Mouse (Mus musculus): ENCODE data around the gene Hnrnpd.

Gene Hnrnpd

GRCm38 (mm10) chr5:99978699-99979442 is at the start of gene Hnrnpd, which contains the start of gene 4930524J08Rik:
Hnrnpd (minus strand) TSS chr5:99978938.
4930524J08Rik (plus strand) TSS chr5:99979061.
- DNase-seq (ENCODE audit: low spot score in 2 of 2), result peak; percentile 80 to 93

GRCm38 (mm10) chr5:100024868-100025267 is 46.1 kb upstream of the Hnrnpd start:
- DNase-seq (ENCODE audit: low spot score in 2 of 2), result no peak

- DNase-seq (ENCODE audit: low spot score in 2 of 2), result no peak
Observed at GRCm38 (mm10) chr5:100024403-100024802, 45.7 kb upstream of the Hnrnpd start.

GRCm38 (mm10) chr5:100020089-100020488 is 41.4 kb upstream of the Hnrnpd start:
- DNase-seq (ENCODE audit: low spot score in 2 of 2), result no peak

- no peak for DNase-seq (ENCODE audit: low spot score in 2 of 2)
Observed at GRCm38 (mm10) chr5:100012599-100012998, 33.9 kb upstream of the Hnrnpd start.

- DNase-seq (ENCODE audit: low spot score in 2 of 2), result no peak
Observed at GRCm38 (mm10) chr5:100008485-100008884, 29.7 kb upstream of the Hnrnpd start.

GRCm38 (mm10) chr5:100007040-100007375 is 28.3 kb upstream of the Hnrnpd start:
- DNase-seq (ENCODE audit: low spot score in 2 of 2), result no peak

- no peak for DNase-seq (ENCODE audit: low spot score in 2 of 2)
Observed at GRCm38 (mm10) chr5:100006324-100007039, 27.7 kb upstream of the Hnrnpd start.

- no peak for DNase-seq (ENCODE audit: low spot score in 2 of 2)
Observed at GRCm38 (mm10) chr5:100005896-100006295, 27.2 kb upstream of the Hnrnpd start.

GRCm38 (mm10) chr5:100005431-100005830 is 26.7 kb upstream of the Hnrnpd start:
- DNase-seq (ENCODE audit: low spot score in 2 of 2), result peak; percentile 9 to 19

GRCm38 (mm10) chr5:100003895-100004294 is 25.2 kb upstream of the Hnrnpd start:
- no peak for DNase-seq (ENCODE audit: low spot score in 2 of 2)

- DNase-seq (ENCODE audit: low spot score in 2 of 2), result no peak
Observed at GRCm38 (mm10) chr5:100000500-100000899, 21.8 kb upstream of the Hnrnpd start.

GRCm38 (mm10) chr5:100000048-100000447 is 21.3 kb upstream of the Hnrnpd start:
- DNase-seq (ENCODE audit: low spot score in 2 of 2), result no peak

- no peak for DNase-seq (ENCODE audit: low spot score in 2 of 2)
Observed at GRCm38 (mm10) chr5:99994680-99995079, 15.9 kb upstream of the Hnrnpd start.

GRCm38 (mm10) chr5:99994166-99994565 is 15.4 kb upstream of the Hnrnpd start:
- no peak for DNase-seq (ENCODE audit: low spot score in 2 of 2)

GRCm38 (mm10) chr5:99983452-99984061 is 4.8 kb upstream of the Hnrnpd start:
- DNase-seq (ENCODE audit: low spot score in 2 of 2), result no peak

- peak; percentile 58 to 76 for DNase-seq (ENCODE audit: low spot score in 2 of 2)
Observed at GRCm38 (mm10) chr5:99977516-99978301, 1.0 kb downstream of the Hnrnpd start.

GRCm38 (mm10) chr5:99976334-99976955 is 2.3 kb downstream of the Hnrnpd start:
- DNase-seq (ENCODE audit: low spot score in 2 of 2), result no peak

GRCm38 (mm10) chr5:99975776-99976175 is 3.0 kb downstream of the Hnrnpd start:
- no peak for DNase-seq (ENCODE audit: low spot score in 2 of 2)

GRCm38 (mm10) chr5:99975061-99975460 is 3.7 kb downstream of the Hnrnpd start:
- DNase-seq (ENCODE audit: low spot score in 2 of 2), result no peak

GRCm38 (mm10) chr5:99973941-99974340 is 4.8 kb downstream of the Hnrnpd start:
- DNase-seq (ENCODE audit: low spot score in 2 of 2), result no peak

Measured in urinary bladder, adult 18-20 months (tissue).